Mouse (Mus musculus) kidney, postnatal 36 days (tissue): ENCODE results near the gene Mib2.
"Not testable (repeated sequence)": the region's sequence is repeated elsewhere in the genome, so short reads cannot be mapped to it uniquely, and the experiment has no call there.

Experiments used
- DNase-seq, 2 experiments: peaks; one replicate each; pipeline ENCODE4 v3.0.0; 2021 to 2022; ENCODE audit warnings: mixed read lengths in 2 of 2

The Mib2 gene

DNA sequence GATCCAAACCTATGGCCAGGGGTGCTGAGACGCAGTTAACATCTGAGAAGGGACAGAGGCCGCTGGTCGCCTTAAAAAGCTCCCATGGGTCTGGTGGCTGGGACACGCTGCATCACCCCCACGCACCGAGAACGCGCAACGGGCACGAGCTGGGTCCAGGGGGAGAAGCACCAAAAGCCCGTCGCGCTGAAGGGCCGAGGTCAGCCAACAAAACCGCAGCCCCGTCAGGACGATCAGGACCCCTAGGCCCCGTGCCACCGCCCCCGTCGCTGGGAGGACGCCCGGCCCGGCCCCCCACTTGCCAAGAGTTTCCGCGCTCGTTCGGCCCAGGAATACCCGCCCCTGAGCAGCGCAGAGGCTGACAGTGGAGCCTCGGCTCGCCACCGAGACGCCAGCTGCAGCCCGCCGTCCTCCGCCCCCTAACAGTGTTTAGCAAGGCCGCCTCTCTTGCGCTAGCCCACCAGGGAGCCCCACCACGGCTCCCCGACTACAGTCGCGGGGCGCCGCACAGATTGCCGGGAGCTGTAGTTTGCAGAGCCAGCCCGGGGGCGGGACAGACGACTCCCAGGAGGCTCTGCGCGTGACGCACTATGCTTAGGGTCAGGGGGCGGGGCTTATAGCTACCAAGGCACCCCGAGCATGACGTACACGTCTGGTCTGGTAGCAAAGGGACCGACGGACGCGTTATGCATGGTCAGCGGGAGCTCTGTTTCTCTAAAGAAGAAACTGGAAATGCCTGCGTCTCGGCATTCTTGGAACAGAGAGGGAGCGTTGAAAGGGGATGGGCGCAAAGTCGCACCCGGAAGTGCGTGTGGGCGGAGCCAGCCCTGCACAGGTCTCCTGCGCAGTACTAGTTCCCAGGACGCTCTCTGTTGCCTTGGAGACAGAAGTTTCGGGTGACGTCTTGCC, at the start of gene Mib2:
Gene Mib2 (minus strand): TSS at position 510 of the 909 bp plus-strand sequence.
- peak; percentile 98 to 99 for DNase-seq

DNA sequence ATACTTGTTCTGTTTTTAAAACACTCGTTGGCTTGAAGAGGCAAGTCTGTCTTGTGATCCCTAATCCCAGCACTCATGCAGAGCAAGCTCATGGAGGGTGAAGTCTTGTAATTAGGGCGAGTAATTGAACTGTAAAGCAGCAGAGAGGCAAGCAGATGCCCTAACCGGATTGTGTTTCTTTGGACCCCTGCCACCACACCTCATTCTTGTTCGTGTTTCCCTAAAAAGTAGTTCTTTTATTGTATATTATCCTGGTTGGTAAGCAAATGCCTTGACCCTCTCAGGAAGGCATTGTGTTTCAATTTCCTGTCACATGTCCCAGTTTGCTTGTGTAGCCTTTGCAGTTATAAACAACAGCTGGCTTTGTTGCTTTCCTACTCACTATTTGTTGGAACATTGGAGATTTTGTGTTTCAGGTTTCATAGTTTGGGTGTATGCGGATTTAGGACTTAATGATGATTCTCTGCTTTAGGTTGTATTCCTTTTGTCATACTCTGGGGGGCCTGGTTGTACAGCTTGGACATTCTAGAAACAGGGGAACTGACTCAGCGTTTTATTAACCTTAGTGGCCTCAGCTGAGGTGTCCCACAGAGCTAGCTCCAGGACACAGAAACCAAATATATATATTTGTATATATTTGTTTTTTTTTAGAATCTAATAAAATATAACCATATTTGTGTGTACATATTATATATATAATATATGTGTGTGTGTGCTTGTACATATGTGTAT, 41.7 kb upstream of the Mib2 start:
- peak; percentile 8 to 24 for DNase-seq

DNA sequence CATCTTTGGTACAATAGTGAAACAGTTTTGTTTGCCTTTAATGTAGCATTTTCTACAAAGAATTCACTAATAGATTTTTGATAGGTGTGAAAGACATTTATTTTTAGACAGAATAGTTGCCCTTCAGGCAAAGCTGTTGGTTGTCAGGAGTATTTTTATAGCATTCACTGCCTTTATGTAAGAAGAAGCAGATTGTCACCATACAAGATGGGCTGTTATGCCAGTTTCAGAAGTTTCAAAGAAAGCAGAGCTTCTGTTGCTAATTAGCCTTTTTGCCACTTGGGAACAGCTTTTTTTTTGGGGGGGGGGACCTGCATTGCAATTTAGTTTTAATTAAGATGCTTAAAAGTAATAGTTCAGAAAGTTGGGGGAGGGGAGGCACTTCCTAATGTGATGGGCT, 40.0 kb upstream of the Mib2 start:
- no peak for DNase-seq

DNA sequence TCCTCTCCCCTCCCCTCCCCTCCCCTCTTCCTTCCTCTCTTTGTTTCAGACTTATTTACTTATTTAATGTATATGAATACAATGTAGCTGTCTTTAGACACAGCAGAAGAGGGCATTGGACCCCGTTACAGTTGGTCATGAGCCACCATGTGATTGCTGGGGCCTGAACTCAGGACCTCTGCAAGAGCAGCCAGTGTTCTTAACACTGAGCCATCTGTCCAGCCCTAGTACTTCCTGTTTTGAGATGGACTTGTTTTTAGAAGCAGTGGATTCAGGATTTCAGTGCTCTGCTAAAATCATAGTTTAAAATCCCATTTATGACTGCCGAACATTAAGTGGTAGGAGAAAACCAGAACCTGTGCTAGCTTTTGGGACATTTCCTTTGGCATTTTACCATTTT, 39.6 kb upstream of the Mib2 start:
- no peak for DNase-seq

DNA sequence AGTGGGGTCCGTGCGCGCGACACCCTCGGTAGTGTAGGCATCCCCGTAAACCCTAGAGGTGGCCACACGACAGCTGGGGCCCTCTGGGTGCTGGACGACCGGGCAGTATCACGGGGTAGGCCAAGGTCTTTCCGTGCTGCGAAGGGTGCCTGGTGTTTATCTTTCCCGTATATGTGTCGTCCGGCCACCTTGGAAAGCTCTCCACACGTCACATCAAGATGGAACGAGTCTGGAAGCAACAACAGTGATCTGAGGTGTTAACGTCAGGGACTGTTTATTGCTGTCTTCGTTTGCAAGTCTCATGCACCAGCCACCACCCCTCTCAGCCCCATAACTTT, 36.6 kb upstream of the Mib2 start:
- no peak for DNase-seq

DNA sequence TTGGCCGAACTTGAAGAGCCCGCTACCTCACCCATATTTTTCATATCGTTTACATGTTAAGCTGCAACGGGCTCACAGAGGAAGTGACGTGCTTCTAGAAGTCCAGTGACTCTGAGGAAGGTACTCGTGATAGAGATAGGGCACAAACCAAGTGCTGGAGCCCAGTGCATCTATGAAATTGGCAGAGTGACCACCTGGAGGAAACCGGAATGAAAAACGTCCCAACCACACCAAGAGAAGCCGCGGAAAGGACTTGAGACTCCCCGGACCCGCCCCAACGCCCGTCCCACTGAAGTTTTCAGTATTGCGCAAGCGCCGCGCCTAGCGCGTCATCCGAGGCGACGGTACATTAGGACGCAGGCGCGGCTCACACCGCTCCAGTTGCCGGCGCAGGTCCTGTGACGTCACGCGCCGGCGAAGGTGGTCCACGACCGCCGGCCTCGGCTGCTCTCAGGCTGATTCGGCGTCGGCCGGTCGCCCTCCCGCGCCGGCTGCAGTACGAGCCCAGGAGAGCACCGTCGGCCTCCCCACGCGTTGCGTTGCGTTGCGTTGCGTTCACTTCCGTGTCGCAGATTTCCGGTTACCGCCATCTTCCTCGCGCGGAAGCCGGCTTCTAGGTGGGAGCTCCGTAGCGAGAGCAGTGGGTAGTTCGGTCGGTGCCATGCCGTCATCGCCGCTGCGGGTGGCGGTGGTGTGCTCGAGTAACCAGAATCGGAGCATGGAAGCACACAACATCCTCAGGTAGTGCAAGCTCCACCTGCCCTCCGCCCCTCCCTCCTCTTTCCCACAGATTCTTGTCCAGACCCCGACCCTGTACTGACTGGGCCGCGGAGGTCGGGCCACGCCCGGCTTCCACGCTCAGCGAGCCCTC, 36.0 kb upstream of the Mib2 start, which contains the start of gene Ssu72:
Gene Ssu72 (plus strand): TSS at position 80 of the 871 bp plus-strand sequence.
- DNase-seq, result peak; percentile 95 to 97

DNA sequence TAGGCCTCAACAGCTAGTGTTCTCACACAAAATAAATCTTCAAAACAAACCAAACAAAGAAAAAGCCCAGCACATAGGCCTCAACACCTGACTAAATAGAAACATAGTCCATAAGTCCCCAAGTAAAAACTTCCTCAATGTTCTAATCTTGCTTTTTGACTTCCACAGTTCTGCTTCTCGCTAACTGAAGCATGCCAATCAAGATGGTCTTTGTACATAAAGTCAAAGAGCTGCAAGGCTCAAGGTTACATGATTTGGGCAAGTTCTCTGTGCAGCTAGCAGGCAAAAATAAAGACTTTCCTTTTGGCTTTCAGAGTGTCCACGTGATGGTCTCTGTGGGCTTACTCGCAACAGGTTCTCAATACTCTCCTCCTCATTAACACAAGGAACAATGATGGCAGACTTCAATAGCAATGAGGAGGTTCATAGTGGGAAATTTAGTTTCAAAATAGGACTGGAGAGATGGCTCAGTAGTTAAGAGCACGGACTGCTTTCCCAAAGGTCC, 34.5 kb upstream of the Mib2 start:
- no peak for DNase-seq

DNA sequence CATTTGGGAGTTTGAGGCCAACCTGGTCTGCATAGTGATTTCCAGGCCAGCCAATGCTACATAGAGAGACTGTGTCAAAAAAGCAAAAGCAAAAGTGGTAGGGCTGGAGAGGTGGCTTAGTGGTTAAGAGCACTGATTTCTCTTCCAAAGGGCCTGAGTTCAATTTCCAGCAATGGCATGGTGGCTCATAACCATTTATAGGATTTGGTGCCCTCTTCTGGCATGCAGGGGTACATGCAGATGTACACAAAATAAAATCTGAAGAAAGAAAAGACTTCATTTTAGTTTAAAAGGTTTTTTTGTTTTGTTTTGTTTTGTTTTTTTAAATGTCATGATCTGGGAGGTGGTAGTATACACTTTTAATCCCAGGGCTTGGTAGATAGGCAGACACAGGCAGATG, 31.4 kb upstream of the Mib2 start:
- DNase-seq, result peak; percentile 9 to 28

DNA sequence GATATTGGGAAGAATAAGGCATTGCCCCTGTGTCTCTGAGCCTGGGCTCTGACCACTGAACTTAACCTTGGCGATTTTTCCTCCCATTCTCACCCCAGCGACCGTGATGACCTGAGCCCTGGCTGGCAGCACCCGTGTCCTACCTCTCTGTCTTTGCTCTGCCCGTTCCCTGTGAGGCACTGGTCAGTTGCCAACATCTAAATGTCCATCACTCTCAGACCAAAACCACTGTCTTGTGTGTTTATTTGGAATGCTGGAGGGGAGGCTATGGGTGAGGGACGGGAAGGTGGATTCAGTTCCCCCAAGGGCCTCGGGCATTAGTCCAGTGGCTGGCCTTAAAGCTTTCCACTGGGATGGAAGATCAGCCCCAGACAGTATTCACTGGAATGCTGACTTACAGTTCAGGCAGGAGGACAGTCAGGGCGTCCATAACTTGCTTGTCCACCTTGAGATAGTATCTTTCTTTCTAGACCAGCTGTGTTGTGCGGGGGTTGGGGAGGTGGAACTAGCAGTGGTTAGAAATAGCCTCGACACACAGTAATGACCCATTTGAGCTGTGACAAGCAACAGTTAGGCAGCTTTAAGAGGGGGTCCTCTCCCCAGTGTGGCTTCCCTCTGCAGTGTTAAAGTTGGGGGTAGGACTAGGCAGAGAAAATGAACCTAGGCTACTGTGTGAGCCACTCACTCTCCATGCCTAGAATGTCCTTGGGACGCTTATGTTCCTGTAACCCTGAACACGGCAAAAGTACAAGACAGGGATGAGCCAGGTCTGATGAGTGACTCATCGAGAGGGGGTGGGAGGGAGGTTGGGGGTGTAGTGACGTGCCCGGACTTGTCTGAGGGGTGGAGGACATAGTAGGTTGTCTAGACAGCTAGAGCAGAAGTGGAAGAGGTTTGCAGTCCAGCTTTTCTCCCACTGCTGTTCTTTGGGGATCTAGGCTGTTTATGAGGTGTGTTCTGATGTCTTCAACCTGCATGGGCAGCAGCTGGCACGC, 27.6 kb upstream of the Mib2 start:
- no peak for DNase-seq

DNA sequence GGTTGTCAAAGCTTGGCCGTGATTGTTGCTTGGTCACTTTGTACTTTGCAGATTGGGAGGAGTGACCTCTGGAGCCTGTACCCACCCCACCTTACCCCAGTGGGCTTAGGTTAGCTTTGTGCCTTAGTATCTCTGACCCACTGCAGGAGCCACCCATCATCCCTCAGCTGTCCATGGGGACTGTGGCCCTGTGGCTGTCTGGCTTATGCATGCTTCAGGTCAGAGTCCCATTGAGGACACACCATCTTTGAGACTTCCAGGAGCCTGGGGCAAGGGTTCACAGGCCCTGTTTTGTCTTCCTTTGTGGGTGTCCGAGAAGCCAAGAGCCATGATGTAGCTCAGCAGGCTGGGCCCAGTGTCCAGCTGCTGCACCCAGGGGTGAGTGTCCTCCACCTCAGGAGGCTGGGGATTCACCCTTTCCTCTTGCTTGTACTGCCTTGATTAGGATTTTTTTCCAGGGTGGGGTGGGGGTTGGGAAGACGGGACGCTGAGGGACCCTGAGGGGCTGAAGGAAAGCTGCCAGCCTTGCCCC, 26.6 kb upstream of the Mib2 start:
- DNase-seq, result peak in 1 of 2 experiments; percentile 11

DNA sequence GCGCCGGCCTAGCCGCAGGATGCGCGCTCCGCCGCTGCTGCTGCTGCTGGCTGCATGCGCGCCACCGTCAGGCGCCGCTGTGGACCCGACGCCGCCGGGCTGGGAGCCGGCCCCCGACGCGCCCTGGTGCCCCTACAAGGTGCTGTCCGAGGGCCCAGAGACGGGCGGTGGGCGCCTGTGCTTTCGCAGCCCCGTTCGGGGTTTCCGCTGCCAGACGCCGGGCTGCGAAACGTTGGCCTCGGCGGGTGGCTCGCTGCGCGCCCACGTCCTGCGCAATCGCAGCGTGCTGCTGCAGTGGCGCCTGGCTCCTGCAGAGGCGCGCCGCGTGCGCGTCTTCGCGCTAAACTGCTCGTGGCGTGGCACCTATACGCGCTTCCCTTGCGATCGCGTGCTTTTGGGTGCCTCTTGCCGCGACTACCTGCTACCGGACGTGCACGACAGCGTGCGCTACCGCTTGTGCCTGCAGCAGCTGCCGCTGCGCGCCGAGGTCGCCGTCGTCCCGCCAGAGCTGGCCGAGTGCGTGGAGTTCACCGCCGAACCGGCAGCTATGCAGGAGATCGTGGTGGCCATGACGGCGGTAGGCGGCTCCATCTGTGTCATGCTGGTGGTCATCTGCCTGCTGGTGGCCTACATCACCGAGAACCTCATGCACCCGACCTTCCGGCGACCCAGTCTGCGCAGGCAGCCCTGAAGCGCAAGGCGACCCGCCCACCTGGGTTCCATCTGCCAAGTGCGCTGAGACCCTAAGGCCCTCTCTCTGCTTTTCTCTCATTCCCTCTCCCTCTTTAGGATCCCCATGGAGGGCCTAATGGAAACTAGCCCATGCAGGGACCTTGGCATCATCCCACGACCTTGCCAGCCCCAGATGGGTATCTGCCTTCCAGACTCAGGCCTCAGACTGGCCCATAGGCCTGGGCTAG, 25.7 kb upstream of the Mib2 start:
- peak; percentile 37 to 68 for DNase-seq

DNA sequence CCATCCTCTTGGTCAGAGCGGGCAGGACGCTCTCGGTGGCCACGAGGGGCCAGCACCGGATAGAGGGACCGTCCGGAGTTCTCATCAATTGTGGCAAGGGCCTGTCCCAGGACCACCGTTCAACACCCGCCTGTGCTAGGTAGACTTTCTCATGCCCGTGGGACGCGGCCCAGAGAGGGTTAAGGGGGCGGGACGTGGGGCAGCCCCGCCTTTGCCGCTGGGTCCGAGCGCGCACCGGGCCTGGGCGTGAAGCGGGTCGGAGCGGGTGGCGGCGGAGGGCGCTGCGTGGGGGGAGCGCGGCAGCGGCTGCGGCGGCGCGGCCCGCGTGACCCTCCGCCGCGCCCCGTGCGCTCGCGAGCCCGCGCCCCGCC, 25.1 kb upstream of the Mib2 start, which contains the start of gene Fndc10:
Gene Fndc10 (plus strand): TSS at position 232 of the 371 bp plus-strand sequence.
- DNase-seq, result peak; percentile 30 to 76

DNA sequence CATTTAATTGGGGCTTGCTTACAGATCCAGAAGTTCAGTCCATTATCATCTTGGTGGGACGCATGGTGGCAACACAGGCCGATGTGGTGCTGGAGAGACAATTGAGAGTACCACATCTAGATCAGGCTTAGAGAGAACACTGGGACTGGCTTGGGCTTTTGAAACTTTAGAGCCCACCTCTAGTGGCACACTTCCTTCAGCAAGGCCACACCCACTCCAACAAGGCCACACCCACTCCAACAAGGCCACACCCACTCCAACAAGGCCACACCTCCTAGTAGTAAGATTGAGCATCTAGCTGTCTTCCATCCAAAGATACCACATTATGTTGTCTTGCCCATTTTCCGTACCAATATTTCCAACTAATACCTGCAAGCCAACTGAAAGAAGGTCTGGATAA, 23.4 kb upstream of the Mib2 start:
- DNase-seq, result no peak

DNA sequence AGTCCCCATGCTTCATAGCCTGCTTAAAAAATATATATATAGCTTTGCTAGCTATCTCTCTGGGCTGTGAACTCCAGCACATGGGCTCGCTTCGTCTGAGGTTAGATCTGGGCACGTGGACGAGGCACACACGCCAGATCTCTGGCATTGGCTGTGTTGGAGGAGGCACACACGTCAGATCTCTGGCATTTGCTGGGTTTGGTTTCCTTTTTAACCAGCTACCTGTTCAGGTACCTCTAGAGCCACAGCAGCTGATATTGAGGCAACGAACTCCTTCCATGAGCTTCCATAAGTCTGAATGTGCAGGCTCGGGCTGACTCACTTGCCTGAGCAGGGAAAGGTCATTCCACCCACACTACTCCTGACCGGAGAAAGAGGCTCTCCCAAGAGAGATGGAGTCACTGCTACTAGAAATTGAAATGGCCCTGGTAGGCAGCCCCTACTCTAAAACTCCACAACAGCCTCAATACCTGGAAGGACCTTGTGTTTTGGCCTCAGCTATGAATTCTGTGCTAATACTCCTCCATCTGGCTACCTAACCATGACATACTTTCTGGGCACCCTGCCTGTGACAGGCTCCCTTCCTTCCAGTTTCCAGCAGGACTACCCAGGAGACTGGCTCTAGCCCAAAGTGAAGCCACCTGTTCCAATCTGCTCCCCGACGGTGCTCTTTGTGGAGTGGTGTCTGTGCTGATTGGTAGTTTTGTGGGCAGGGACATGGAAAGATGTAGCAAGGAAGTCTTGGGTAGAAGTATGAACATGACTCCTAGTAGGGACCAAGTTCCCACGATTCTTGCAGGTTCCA, 21.8 kb upstream of the Mib2 start:
- DNase-seq, result no peak

DNA sequence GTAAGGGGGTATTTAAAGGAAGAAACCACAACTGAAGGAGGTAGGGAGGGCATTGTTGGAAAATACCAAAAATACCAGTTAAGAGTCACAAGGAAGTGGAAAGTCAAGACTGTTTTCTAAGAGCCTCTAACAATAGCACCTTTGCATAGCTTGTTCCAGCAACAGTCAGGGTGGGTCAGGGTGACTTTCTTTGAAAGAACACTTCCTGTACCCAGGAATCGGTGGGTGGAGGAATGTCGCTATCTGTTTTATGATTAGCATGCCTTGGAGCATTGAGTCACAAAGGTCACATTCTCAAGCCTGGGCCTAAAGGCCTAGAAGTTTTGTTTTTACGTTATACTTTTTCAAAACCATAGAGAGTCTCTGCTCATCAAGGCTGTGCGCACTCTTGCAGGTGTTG, 18.8 kb upstream of the Mib2 start:
- not testable (repeated sequence) for DNase-seq

DNA sequence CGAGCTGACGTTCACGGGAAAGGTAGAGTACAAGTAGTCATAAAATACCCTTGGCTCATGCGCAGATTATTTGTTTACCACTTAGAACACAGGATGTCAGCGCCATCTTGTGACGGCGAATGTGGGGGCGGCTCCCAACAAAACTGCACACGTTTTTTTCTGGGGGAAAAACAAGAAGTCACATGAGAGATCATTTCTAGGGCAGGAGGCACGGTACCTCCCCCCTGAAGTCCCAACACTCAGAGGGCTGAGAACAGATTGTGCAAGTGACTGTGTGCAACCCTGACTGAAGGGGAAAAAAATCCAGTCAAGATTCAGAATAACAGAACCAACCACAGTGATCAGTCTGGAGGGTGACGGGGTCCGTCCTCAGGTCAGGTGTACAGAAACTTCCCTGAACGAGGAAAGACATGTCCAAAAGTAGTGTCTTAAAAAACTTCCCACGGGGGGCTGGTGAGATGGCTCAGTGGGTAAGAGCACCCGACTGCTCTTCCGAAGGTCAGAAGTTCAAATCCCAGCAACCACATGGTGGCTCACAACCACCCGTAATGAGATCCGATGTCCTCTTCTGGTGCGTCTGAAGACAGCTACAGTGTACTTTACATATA, 14.8 kb upstream of the Mib2 start:
- not testable (repeated sequence) for DNase-seq

DNA sequence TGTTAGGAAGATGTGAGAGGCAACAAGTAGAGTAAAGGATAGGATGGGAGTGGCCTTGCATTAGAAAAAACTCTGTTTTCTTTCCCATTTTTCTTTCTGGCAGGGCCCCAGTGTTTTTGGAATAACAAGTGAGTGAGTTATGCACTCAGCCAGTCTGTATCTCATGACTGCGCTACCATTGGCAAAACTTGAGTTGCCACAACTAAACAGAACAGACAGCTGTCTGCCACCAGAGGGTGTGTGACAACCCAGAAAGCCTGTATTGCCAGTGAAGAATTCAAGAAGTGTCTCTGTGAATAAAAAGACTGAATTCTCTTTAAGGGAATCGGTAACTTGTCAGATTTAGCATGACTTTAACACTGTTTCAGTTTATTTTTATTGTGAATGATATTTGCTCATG, 7.0 kb upstream of the Mib2 start:
- DNase-seq, result peak; percentile 35 to 57

DNA sequence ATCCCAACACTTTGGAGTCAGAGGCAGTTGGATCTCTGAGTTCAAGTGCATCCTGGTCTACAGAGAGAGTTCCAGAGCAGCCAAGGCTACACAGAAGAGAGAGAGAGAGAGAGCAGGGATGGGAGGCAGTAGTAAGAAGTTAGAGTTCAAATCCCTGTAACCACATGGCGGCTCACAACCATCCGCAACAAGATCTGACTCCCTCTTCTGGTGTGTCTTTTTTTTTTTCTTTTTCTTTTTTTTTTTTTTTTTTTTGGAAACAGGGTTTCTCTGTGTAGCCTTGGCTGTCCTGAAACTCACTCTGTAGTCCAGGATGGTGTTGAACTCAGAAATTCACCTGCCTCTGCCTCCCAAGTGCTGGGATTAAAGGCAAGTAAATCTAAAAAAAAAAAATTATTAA, 3.1 kb upstream of the Mib2 start:
- no peak for DNase-seq

DNA sequence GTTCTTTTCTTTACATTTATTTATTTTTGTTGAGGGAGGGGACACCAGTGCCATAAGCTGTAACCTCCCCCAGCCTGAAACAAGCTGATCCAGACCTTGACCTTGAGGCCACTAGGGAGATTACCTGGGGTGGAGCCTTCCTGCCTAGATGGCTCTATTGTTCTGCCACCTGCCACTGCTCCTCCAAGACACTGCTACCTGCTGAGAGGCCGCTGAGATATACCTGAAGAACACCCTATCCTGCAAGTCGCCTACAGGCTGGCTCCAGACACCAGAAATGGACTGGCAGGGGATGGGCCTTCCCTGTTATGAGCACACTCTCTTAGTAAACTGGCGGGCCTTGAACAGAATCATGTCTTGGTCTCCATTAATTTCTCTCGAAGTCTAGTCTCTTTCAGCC, 1.2 kb upstream of the Mib2 start:
- DNase-seq, result not testable (repeated sequence)
